Mouse (Mus musculus): ENCODE results near the gene Rbbp8nl.
"Not testable (repeated sequence)": the region's sequence is repeated elsewhere in the genome, so short reads cannot be mapped to it uniquely, and the experiment has no call there.

Gene Rbbp8nl

GRCm38 (mm10) chr2:180279321-180279720, 10.4 kb downstream of the Rbbp8nl start:
- no peak for DNase-seq (ENCODE audit: low spot score)

DNA sequence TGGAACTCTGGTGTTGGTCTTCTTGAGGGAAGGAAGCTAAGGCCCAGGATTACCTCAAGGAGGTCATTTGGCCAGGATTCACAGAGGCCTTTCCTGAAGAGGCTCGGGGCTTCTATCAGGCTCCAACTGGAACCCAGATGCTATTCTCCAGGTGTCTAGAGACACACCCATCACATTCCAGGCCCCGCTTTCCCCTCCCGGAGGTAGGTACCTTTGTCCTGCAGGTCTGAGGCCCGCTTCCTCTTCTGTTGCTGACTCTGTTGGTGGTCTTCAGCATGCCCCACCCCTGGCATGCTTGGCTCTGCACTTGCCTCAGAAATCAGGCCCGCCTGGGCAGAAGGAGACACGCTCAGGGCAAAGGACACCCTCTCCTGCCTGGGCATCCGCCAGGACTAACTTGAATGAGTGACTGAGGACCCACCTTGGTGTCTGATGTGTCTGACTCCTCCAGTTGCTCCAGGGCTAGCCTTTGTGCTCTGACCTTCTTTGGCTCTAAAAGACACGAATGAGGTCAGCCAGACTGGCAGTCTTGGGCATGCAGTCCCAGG, 11.8 kb downstream of the Rbbp8nl start:
- DNase-seq (ENCODE audit: low spot score): no peak

- DNase-seq (ENCODE audit: low spot score): no peak
These were observed 12.8 kb downstream of the Rbbp8nl start for GRCm38 (mm10) chr2:180276851-180277259.

GRCm38 (mm10) chr2:180276385-180276784, 13.3 kb downstream of the Rbbp8nl start:
- DNase-seq (ENCODE audit: low spot score): no peak

DNA sequence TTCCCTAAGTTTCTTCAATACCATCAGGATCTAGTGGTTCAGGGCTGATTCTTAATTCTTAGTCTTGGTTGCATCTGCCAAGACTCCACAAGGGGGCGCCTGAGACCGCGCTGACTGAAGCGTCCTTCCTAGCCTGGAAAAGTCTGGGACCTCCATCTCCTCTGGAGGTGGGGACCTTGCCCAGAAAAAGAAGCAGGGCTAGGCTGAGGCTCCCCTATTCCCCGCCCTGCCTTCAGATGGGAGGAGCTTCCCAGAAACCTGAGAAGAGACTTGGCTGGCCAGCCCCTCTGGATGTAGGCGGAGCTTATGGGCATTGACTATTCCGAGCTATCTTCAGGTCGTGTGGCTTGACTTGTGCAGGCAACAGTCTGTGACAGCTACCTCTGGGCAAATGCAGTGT, 13.8 kb downstream of the Rbbp8nl start:
- DNase-seq (ENCODE audit: low spot score): no peak

GRCm38 (mm10) chr2:180274523-180274922, 15.2 kb downstream of the Rbbp8nl start:
- DNase-seq (ENCODE audit: low spot score): no peak

- peak; percentile 93 for DNase-seq (ENCODE audit: low spot score)
These were observed 16.1 kb downstream of the Rbbp8nl start, which contains the start of gene Cables2 for GRCm38 (mm10) chr2:180273394-180274244. Gene Cables2, minus strand, starts transcription at chr2:180273496.

DNA sequence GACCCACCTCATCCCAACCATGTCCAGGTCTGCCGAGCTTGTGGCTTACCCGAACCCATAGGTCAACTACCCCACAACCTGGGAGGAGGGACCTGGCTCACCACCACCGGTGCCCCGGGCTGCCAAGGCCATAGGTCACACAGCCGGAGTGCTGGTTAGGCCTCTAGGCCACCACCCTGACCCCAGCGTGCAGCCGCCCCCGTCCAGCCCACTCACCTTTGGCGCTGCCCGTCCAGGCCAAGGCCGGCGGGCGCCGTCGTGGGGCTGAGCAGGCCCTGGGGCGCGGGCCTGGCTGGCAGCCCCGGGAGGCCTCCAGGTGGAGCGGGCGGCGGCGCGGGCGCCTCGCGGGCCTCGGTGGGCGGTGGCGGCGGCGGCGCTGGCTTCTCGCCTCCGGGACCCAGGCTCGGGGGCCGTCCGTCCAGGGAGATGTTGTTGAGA, 16.8 kb downstream of the Rbbp8nl start:
- DNase-seq (ENCODE audit: low spot score): no peak

- no peak for DNase-seq (ENCODE audit: low spot score)
These were observed 17.8 kb downstream of the Rbbp8nl start for GRCm38 (mm10) chr2:180271804-180272395.

GRCm38 (mm10) chr2:180270537-180271255, 19.0 kb downstream of the Rbbp8nl start:
- DNase-seq (ENCODE audit: low spot score): no peak

DNA sequence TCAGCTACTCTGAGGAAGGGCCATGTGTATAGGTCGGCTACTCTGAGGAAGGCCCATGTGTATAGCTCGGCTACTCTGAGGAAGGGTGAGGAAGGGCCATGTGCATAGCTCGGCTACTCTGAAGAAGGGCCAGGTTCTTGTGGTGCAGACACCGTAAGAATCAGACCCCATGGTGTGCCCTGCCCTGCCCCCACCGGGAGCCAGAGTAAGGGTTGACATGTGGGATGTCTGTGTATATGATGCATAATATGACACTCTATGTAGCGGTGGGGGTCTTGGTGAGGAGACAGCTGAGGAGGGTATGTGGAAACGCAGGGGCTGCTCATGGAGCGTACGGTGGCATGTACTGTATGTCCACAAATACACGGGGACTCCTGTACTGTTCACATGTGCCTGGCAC, 20.4 kb downstream of the Rbbp8nl start:
- DNase-seq (ENCODE audit: low spot score): no peak

GRCm38 (mm10) chr2:180267955-180268354, 21.7 kb downstream of the Rbbp8nl start:
- no peak for DNase-seq (ENCODE audit: low spot score)

- no peak for DNase-seq (ENCODE audit: low spot score)
These were observed 26.8 kb downstream of the Rbbp8nl start for GRCm38 (mm10) chr2:180262891-180263290.

GRCm38 (mm10) chr2:180262441-180262840, 27.2 kb downstream of the Rbbp8nl start:
- DNase-seq (ENCODE audit: low spot score): no peak

- DNase-seq (ENCODE audit: low spot score): no peak
These were observed 27.8 kb downstream of the Rbbp8nl start for GRCm38 (mm10) chr2:180261901-180262300.

DNA sequence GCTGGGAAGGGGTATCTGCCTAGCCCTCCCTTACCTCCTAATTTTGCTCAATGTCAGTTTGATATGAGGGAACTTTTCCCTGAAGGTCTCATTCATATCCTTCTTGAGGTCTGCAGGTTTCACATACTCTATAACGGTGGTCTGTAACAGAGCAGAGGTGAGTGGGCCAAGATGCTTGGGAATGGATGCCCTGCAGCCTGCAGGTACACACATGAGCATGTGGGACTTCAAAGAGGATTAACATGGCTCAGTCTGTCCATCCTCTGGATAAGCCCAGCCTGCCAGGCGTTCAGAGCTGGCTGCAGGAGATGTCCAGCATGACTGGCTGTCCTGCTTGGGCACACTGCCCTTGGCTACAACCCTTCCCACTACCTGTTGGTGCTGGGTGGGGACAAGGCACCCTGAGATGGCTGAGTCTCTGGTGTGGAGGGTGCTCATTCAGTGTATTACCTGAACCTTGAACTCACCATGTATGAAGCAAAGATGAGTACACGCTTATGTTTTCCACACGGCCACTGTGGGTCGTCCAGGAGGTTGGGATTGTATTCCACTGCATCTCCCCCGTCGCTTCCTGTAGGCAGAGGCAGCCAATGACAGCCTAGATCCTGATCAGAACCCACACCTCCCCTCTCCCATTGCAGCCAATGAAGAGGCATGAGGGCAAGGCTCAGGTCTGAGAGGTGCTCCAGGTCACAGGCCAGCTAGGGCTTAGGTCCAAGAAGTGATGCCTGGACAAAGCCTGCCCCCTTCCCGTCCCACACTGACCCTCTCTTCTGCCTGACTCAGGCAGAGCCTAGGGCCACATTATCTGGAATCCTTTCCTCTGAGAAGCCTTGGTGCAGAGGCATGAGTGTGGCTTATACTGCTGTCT, 28.8 kb downstream of the Rbbp8nl start:
- DNase-seq (ENCODE audit: low spot score): no peak

DNA sequence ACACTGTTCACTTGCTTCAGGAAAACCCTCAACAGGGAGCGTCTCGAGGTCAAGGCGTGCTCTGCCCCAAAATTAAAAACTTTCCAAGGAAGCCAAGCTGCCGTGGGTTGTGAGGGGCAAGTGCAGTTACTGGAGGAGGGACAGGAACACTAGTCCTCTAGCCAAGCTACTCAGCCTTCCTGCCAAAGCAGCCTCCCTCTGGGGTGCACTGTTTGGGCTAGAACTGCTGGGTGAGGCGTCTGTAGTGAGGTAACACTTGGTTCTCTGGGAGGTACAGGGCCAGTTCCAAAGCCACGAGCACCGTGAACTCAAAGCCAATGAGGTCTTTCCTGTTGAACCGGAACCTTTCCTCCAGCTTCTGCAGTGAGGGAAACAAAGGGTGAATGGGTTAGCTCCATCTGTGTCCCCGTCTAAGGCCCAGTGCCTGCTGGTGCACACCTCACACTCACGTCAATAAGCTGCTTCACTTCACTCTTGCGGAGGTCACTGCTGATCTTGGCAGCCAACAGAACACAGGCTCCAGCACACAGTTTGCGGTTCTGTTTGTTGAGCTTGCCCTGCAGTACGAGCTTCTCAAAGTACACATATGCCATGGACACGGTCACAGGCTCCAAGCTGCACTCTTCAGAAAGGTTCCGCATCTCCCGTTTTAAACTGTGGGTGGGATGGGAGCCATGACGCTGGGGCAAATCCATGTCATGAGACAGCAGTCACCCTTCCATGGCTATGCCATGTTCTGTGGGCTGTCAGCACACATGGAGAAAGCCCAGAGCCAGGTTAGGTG, 29.7 kb downstream of the Rbbp8nl start:
- DNase-seq (ENCODE audit: low spot score): not testable (repeated sequence)

- DNase-seq (ENCODE audit: low spot score): not testable (repeated sequence)
These were observed 30.7 kb downstream of the Rbbp8nl start for GRCm38 (mm10) chr2:180258951-180259484.

DNA sequence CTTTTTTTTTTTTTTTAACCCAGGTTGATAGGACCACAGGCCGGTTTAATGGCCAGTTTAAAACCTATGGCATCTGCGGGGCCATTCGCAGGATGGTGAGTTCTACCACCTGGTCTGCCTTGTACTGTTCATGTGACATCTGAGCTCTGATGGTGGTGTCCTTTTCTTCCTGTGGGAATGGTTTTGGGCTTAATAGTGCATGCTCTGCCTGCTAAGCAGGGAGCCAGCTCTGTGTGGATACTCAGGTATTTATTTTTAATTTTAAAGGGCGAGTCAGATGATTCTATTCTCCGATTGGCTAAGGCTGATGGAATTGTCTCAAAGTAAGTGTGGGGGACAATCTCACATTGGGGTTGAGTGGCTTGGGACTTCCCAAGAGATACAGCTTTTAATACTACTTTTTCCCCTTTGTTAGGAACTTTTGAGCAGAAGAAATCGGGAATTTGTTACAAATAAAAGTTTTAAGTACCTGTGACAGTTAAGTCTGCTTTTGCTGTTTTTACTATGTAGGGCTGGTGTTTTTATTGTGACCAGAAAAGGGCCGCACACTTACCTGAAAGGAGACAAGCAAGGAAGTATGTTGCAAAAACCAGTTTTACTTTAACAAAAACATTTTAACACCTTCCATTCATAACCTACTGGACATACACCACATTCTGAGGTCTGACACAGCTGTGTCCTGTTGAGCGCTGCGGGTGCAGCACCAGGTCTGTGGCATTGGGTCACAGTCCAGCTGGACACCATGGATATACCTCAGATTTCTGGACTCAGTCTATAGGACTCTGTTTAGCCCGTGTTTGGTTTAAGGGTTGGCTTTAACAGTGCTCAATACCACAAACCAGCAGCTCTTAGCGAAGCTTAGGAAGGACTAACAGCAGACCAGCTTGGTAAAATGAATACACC, 31.5 kb downstream of the Rbbp8nl start:
- no peak for DNase-seq (ENCODE audit: low spot score)

Data from left cerebral cortex, adult 11 months (tissue).